In the genomic region with DNA sequence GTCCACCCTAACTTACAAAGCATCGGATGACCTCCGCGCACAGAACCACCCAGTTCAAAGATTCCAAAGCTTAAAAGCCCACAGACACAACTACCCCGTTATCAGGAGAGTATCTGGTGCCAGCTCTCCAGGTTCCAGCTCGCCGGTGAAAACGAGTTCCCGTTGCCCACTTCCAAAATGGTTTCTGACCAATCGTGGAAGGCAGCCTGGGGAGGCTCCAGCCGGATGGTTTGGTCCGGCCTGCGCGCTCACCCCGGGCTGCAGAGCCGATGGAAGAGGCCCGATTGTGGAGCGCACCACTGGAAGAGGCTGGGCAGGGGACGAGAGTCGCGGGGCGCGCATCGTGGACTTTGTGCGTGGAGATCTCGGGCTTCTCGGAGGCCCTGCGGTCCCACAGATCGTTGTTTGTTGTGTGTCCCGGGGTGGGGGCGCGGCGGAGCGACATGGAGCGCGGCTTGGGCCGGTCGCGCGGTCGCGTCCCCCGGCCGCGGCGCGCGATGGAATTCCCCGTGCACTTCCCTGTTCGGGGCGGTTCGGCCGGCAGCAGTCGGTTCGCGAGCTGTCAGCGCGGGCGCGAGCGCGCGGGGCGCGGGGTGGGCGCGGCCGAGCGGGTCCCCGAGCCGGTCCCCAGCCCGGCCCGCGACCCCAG, we compare ENCODE assay signal across 8 mouse cellular contexts. TPM values are rescaled to one million over a fixed set of nuclear protein-coding genes. Genes with fewer than 3 reads are reported as not detected.
DNase-seq lines count a peak whose midpoint lies in the region; ATAC-seq and TF ChIP-seq lines count a peak whose summit lies in the region.

Ankrd13a (plus strand) TSS at position 275 of the 649 bp plus-strand sequence.

- peak within 1 kb of the TSS; percentile 93 for H3K9ac ChIP-seq in MEL (ENCODE audit: control insufficient read depth, low read depth, low read length, poor library complexity, severe bottlenecking)
- H3K9ac ChIP-seq in forebrain, postnatal 0 days = peak within 1 kb of the TSS; percentile 91
- peak within 1 kb of the TSS; percentile 91 for H3K9ac ChIP-seq in lung, embryonic 15.5 days

- peaks cover 91% of the 10 kb centered on the region for H3K79me2 ChIP-seq in MEL (ENCODE audit: control insufficient read depth, insufficient read depth, low read length, poor library complexity)

- no peak for TF ChIP-seq RAD21 in MEL (IDR thresholded peaks at IDR 0.05; ENCODE audit: low read depth, low read length)

- H3K27ac ChIP-seq in MEL (ENCODE audit: control insufficient read depth, low read depth, low read length) = peak within 1 kb of the TSS; percentile 85
- H3K27ac ChIP-seq in cerebellum, adult 2 months (ENCODE audit: insufficient read depth, low read length) = peak within 1 kb of the TSS; percentile 100
- peak within 1 kb of the TSS; percentile 97 for H3K27ac ChIP-seq in forebrain, postnatal 0 days (ENCODE audit: low read depth, low read length)
- H3K27ac ChIP-seq in lung, embryonic 15.5 days = peak within 1 kb of the TSS; percentile 93

- TF ChIP-seq EP300 in MEL (IDR thresholded peaks at IDR 0.05; ENCODE audit: low read depth in 1 of 2, low read length in 2 of 2) = peak in 1 of 2 experiments; percentile 58; a peak in 3 of 4 replicates

- H3K27me3 ChIP-seq in MEL (ENCODE audit: control insufficient read depth in 1 of 2, insufficient read depth in 2 of 2, low read length in 2 of 2) = no peaks in the 10 kb centered on the region
- H3K27me3 ChIP-seq in cerebellum, adult 2 months (ENCODE audit: control insufficient read depth, insufficient read depth, low read length) = no peaks in the 10 kb centered on the region
- no peaks in the 10 kb centered on the region for H3K27me3 ChIP-seq in forebrain, postnatal 0 days (ENCODE audit: insufficient read depth, low read length)
- no peaks in the 10 kb centered on the region for H3K27me3 ChIP-seq in lung, embryonic 15.5 days

- peak; percentile 95 for DNase-seq in MEL (ENCODE audit: low read depth, low spot score)
- peak; percentile 94 to 95 for DNase-seq in cerebellum, adult 2 months
- peak; percentile 96 for DNase-seq in forebrain, postnatal 0 days
- DNase-seq in heart, postnatal 4 days = peak; percentile 92
- DNase-seq in layer of hippocampus, adult 8-10 months (ENCODE audit: low spot score in 2 of 2) = peak; percentile 89 to 93
- peak; percentile 83 for DNase-seq in ovary, adult 18-20 months (ENCODE audit: low spot score)
- peak; percentile 92 for DNase-seq in thymus, postnatal 0 days (ENCODE audit: low spot score)

- no peak for TF ChIP-seq CTCF in MEL (IDR thresholded peaks at IDR 0.05 in 2 of 3, conservative IDR thresholded peaks at IDR 0.05 in 1 of 3; ENCODE audit: control insufficient read depth in 1 of 3, insufficient read depth in 1 of 3, low read depth in 2 of 3, low read length in 3 of 3, poor library complexity in 1 of 3, severe bottlenecking in 1 of 3)
- no peak for TF ChIP-seq CTCF in cerebellum, adult 2 months (IDR thresholded peaks at IDR 0.05; ENCODE audit: borderline replicate concordance, insufficient read depth, low read depth, low read length)
- TF ChIP-seq CTCF in forebrain, postnatal 0 days (IDR thresholded peaks at IDR 0.05; ENCODE audit: low read depth) = no peak

- peak in 1 of 2 experiments; percentile 63; a peak in 2 of 4 replicates for TF ChIP-seq POLR2A in MEL (IDR thresholded peaks at IDR 0.05; ENCODE audit: control insufficient read depth in 1 of 2, insufficient read depth in 1 of 2, low read depth in 1 of 2, low read length in 2 of 2, poor library complexity in 1 of 2)
- TF ChIP-seq POLR2A in cerebellum, adult 2 months (IDR thresholded peaks at IDR 0.05; ENCODE audit: borderline replicate concordance, insufficient read depth, low read length) = peak; percentile 65

- H3K4me3 ChIP-seq in MEL (ENCODE audit: control insufficient read depth in 1 of 2, insufficient read depth in 1 of 2, low read depth in 2 of 2, low read length in 2 of 2) = peak within 1 kb of the TSS; percentile 83 to 91
- peak within 1 kb of the TSS; percentile 97 for H3K4me3 ChIP-seq in cerebellum, adult 2 months (replicated peaks; ENCODE audit: insufficient read depth, low read depth, low read length)
- H3K4me3 ChIP-seq in forebrain, postnatal 0 days (ENCODE audit: low read depth, low read length) = peak within 1 kb of the TSS; percentile 100
- peak within 1 kb of the TSS; percentile 98 for H3K4me3 ChIP-seq in lung, embryonic 15.5 days

- peak within 1 kb of the TSS; percentile 94 for H3K4me2 ChIP-seq in forebrain, postnatal 0 days (ENCODE audit: low read depth)
- H3K4me2 ChIP-seq in lung, embryonic 15.5 days = peak within 1 kb of the TSS; percentile 79

- ATAC-seq in forebrain, postnatal 0 days = peak; percentile 91
- ATAC-seq in lung, embryonic 15.5 days (ENCODE audit: borderline replicate concordance, extremely low read depth, low FRiP score, low TSS enrichment) = peak; percentile 85

- H3K36me3 ChIP-seq in MEL (ENCODE audit: control insufficient read depth in 1 of 2, insufficient read depth in 2 of 2, low read length in 2 of 2) = peaks cover 0 to 25% of the 10 kb centered on the region in 2 experiments; a peak in 2 of 4 replicates
- no peaks in the 10 kb centered on the region for H3K36me3 ChIP-seq in forebrain, postnatal 0 days (ENCODE audit: insufficient read depth)
- H3K36me3 ChIP-seq in lung, embryonic 15.5 days = no peaks in the 10 kb centered on the region

- H3K4me1 ChIP-seq in MEL (ENCODE audit: control insufficient read depth in 1 of 2, insufficient read depth in 2 of 2, low read length in 2 of 2) = peaks cover 2 to 31% of the 10 kb centered on the region in 2 experiments
- peaks cover 16% of the 10 kb centered on the region for H3K4me1 ChIP-seq in cerebellum, adult 2 months (ENCODE audit: control insufficient read depth, insufficient read depth, low read length)
- H3K4me1 ChIP-seq in forebrain, postnatal 0 days (ENCODE audit: insufficient read depth) = peaks cover 23% of the 10 kb centered on the region; the same call in 1 of the 2 replicates
- peaks cover 41% of the 10 kb centered on the region for H3K4me1 ChIP-seq in lung, embryonic 15.5 days

- WGBS in cerebellum, adult 2 months = under 1% methylated on average over 68 of the region's 73 CpGs
- under 1% methylated on average over 64 of the region's 73 CpGs for WGBS in forebrain, postnatal 0 days
- under 1% methylated on average over 51 of the region's 73 CpGs for WGBS in lung, embryonic 15.5 days

- H3K9me3 ChIP-seq in MEL (replicated peaks; ENCODE audit: insufficient read depth, low read length) = no peaks in the 10 kb centered on the region
- H3K9me3 ChIP-seq in forebrain, postnatal 0 days (ENCODE audit: low read length) = no peaks in the 10 kb centered on the region
- H3K9me3 ChIP-seq in lung, embryonic 15.5 days = no peaks in the 10 kb centered on the region

TF ChIP-seq in MEL, 35 proteins besides CTCF, POLR2A, EP300 and RAD21 (continues in another document):
- TF ChIP-seq MAFK (IDR thresholded peaks at IDR 0.05; ENCODE audit: borderline replicate concordance, low read depth, low read length) (no peak), JUND (IDR thresholded peaks at IDR 0.05; ENCODE audit: low read depth, low read length) (no peak), USF1 (IDR thresholded peaks at IDR 0.05; ENCODE audit: low read depth, low read length) (peak; percentile 82), GABPA (IDR thresholded peaks at IDR 0.05; ENCODE audit: low read depth, low read length) (0 out of 2 replicates have a peak, but pooled peaks have one; percentile 52), USF2 (IDR thresholded peaks at IDR 0.05; ENCODE audit: borderline replicate concordance in 1 of 2, insufficient read depth in 1 of 2, low read depth in 1 of 2, low read length in 2 of 2) (no peak), MYB (IDR thresholded peaks at IDR 0.05; ENCODE audit: low read depth, low read length) (0 out of 2 replicates have a peak, but pooled peaks have one; percentile 32), ZMIZ1 (IDR thresholded peaks at IDR 0.05; ENCODE audit: low read depth, low read length) (0 out of 2 replicates have a peak, but pooled peaks have one; percentile 56), MAX (IDR thresholded peaks at IDR 0.05; ENCODE audit: low read length) (peak; percentile 69), ZC3H11A (IDR thresholded peaks at IDR 0.05; ENCODE audit: low read depth, low read length) (no peak), SMC3 (IDR thresholded peaks at IDR 0.05; ENCODE audit: low read depth, low read length) (no peak), MYC (IDR thresholded peaks at IDR 0.05; ENCODE audit: low read depth, low read length) (no peak), TAL1 (IDR thresholded peaks at IDR 0.05; ENCODE audit: low read length) (no peak), NELFE (IDR thresholded peaks at IDR 0.05; ENCODE audit: low read depth, low read length) (peak; percentile 61), MXI1 (IDR thresholded peaks at IDR 0.05; ENCODE audit: low read depth, low read length) (no peak; the same call in none of the 2 replicates), MAZ (IDR thresholded peaks at IDR 0.05; ENCODE audit: low read depth, low read length) (peak; percentile 91; the same call in 1 of the 2 replicates), POLR2AphosphoS5 (IDR thresholded peaks at IDR 0.05; ENCODE audit: borderline replicate concordance, low read depth, low read length) (no peak), KAT2A (conservative IDR thresholded peaks at IDR 0.05; ENCODE audit: low read depth, low read length) (peak; percentile 74; the same call in 1 of the 2 replicates), UBTF (IDR thresholded peaks at IDR 0.05; ENCODE audit: borderline replicate concordance, insufficient read depth, low read depth, low read length) (0 out of 2 replicates have a peak, but pooled peaks have one; percentile 60), RCOR1 (IDR thresholded peaks at IDR 0.05; ENCODE audit: low read depth, low read length) (peak; percentile 82), ZKSCAN1 (IDR thresholded peaks at IDR 0.05; ENCODE audit: low read depth, low read length) (0 out of 2 replicates have a peak, but pooled peaks have one; percentile 14), ZNF384 (IDR thresholded peaks at IDR 0.05; ENCODE audit: low read depth, low read length) (no peak), ELF1 (IDR thresholded peaks at IDR 0.05; ENCODE audit: low read depth, low read length) (peak; percentile 79)

RNA-seq across cellular contexts. Expression of gene Ankrd13a, which starts in this region (rescaled TPM):
- 140 and 180 TPM in 2 replicates for total RNA-seq in MEL (2012; rRNA removed)
- 100 to 1,000 TPM; 110 to 184 TPM for polyA plus RNA-seq in MEL (2012; ENCODE audit: insufficient read depth in 1 of 2, insufficient read length in 2 of 2, low read depth in 1 of 2, low replicate concordance in 2 of 2, missing spikeins in 1 of 2)
- 61.6 and 62.1 TPM in 2 replicates for polyA plus RNA-seq in cerebellum, adult 2 months (2012; rRNA removed)
- total RNA-seq in forebrain, postnatal 0 days (2014; rRNA removed) = 34.3 and 44.8 TPM in 2 replicates
- 20.7 and 20.8 TPM in 2 replicates for polyA plus RNA-seq in forebrain, postnatal 0 days (2015; fragmentation: Nextera tagmentation; extraction: Ambion mirVana)
- 10 to 100 TPM; 60.6 to 60.8 TPM for total RNA-seq in heart, postnatal 4 days (2021)
- 10 to 100 TPM; 39.6 to 51.4 (median 47.0) TPM for total RNA-seq in layer of hippocampus, adult 8-10 months (2022)
- polyA plus RNA-seq in lung, embryonic 15.5 days (2015; fragmentation: Nextera tagmentation; extraction: Ambion mirVana) = 77.4 and 79.3 TPM in 2 replicates
- 80.3 and 86.3 TPM in 2 replicates for polyA plus RNA-seq in thymus, postnatal 0 days (2015; fragmentation: Nextera tagmentation; extraction: Ambion mirVana)

Comparison
In these comparisons a context has a peak if more than half of its experiments do, and no peak if none do; other contexts are left out.
1. Peak in every context shown above with its lines: DNase-seq, ATAC-seq, H3K4me3 ChIP-seq and H3K27ac ChIP-seq.